Mouse (Mus musculus) hindbrain, postnatal 0 days (tissue): Measurements from ENCODE around the gene Fam83f. TPM values are rescaled to one million over a fixed set of nuclear protein-coding genes. Genes with fewer than 3 reads are reported as not detected.
A peak's percentile ranks its signal among the peaks of the same experiment; 100 is the strongest.

Experiments used
- ATAC-seq: fragments of 200-750 bp; cut with Nextera tagmentation; 2 replicates; pipeline ENCODE4 v1.8.0; 2017; ENCODE audit warnings: mild to moderate bottlenecking, moderate TSS enrichment, moderate library complexity
- DNase-seq: peaks from one replicate; pipeline ENCODE4 v3.0.0-alpha.2; 2015; ENCODE audit warnings: low spot score
- H3K27ac ChIP-seq: fragments of 300-500 bp; sonication (generic); 2 replicates; pipeline ENCODE4 v1.5.1; 2014; ENCODE audit warnings: mild to moderate bottlenecking
- H3K27me3 ChIP-seq: fragments of 300-500 bp; sonication (generic); 2 replicates; pipeline ENCODE4 v1.6.1; 2014; ENCODE audit warnings: low read length, mixed read lengths; ENCODE audit not compliant: insufficient read depth
- H3K36me3 ChIP-seq: fragments of 300-500 bp; sonication (generic); 2 replicates; pipeline ENCODE4 v1.6.1; 2014; ENCODE audit warnings: low read length, mixed read lengths; ENCODE audit not compliant: insufficient read depth
- H3K4me1 ChIP-seq: fragments of 300-500 bp; sonication (generic); 2 replicates; pipeline ENCODE4 v1.6.1; 2014; ENCODE audit warnings: antibody characterized with exemption, low read length, mixed read lengths; ENCODE audit not compliant: insufficient read depth
- H3K4me2 ChIP-seq: fragments of 300-500 bp; sonication (generic); 2 replicates; pipeline ENCODE4 v1.6.1; 2014; ENCODE audit warnings: low read depth, mild to moderate bottlenecking, low read length, moderate library complexity, mixed read lengths
- H3K4me3 ChIP-seq: fragments of 300-500 bp; sonication (generic); 2 replicates; pipeline ENCODE4 v1.5.1; 2014; ENCODE audit warnings: low read length
- H3K9ac ChIP-seq: fragments of 300-500 bp; sonication (generic); replicated peaks from 2 replicates; pipeline ENCODE4 v1.6.1; 2014; ENCODE audit warnings: mild to moderate bottlenecking, low read length, moderate library complexity, mixed read lengths
- H3K9me3 ChIP-seq: fragments of 300-500 bp; sonication (generic); 2 replicates; pipeline ENCODE4 v1.6.1; 2016; ENCODE audit warnings: low read length, mixed read lengths
- CTCF ChIP-seq: IDR thresholded peaks from 2 replicates; pipeline ENCODE4 v1.5.1; 2016; ENCODE audit warnings: antibody characterized with exemption, control low read depth, low read depth
- WGBS: fragments of 180-500 bp; shearing (Covaris S2); extraction: QIAGEN DNeasy Blood & Tissue Kit; methylation state at CpG from one replicate; pipeline ENCODE4 v1.1.7; 2014; 5-methylcytosine and 5-hydroxymethylcytosine counted together
- polyA plus RNA-seq: library from polyadenylated mRNA; unstranded; fragments of >200 nt; fragmentation: Nextera tagmentation; extraction: Ambion mirVana; gene quantifications from 2 replicates; pipeline ENCODE4 v1.2.1, GENCODE M21; 2015
- total RNA-seq: library from RNA; depleted of rRNA; stranded (reverse); fragments of >200 nt; gene quantifications from 2 replicates; pipeline ENCODE4 v1.2.3, GENCODE M21; 2014; rRNA removed

Fam83f gene
- 0.90 and 0.94 TPM in 2 replicates for total RNA-seq
- polyA plus RNA-seq, result 0.21 and 0.33 TPM in 2 replicates

GRCm38 (mm10) chr15:80671295-80672252, at the start of gene Fam83f:
Fam83f (plus strand) TSS chr15:80671847.
- Histone ChIP-seq H3K27ac (no peak within 1 kb of the TSS), H3K4me3 (peak within 1 kb of the TSS; percentile 30), H3K9ac (peak within 1 kb of the TSS; percentile 33), H3K9me3 (no peaks in the 10 kb centered on the region), H3K36me3 (no peaks in the 10 kb centered on the region), H3K4me2 (peak within 1 kb of the TSS; percentile 52), H3K27me3 (no peaks in the 10 kb centered on the region), H3K4me1 (peaks cover 6% of the 10 kb centered on the region; the same call in 1 of the 2 replicates)
- TF ChIP-seq CTCF, result no peak
- WGBS, result 8% methylated on average over 84 of the region's 85 CpGs
- DNase-seq (no peak), ATAC-seq (0 out of 2 replicates have a peak, but pooled peaks have one; percentile 51)

DNA sequence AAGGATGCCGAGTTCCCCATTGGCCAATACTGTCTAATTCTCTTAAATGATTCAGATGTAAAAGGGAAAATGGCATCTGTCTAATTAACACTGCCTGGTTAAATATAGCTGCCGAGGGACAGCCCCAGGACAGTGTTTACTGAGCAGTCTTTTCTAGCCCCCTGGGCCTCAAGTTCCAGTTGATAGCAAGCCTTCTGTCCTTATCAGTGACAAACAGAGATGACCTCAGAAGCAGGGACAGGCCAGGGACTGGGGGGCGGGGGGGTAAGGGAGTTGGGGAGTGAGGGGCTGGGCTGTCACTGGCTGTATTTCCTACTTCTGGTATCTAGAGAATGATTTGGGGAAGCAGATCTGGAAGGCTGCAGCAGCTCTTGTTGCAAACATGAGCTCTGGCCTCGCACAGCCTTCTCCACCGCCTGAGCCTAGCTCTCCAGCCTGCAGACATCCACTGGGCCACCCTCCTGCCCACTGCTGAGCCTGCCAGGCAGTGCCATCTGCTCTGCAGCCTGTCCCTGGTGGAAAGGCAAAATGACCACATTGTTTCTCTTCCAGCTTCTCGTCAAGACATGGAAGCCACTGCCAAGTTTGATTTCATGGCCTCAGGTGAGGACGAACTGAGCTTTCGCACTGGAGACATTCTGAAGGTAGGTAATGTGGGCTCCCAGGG, 48.3 kb upstream of the Fam83f start:
- Histone ChIP-seq H3K27ac (no peak overlapping the region), H3K27me3 (no peaks in the 10 kb centered on the region), H3K9ac (no peak overlapping the region), H3K4me3 (no peak overlapping the region), H3K4me1 (no peaks in the 10 kb centered on the region), H3K4me2 (no peak overlapping the region), H3K36me3 (no peaks in the 10 kb centered on the region), H3K9me3 (no peaks in the 10 kb centered on the region)
- TF ChIP-seq CTCF, result no peak
- ATAC-seq (peak; percentile 62; the same call in 1 of the 2 replicates), DNase-seq (peak; percentile 46)
- 29% methylated on average over 8 of the region's 8 CpGs for WGBS

GRCm38 (mm10) chr15:80626472-80626871, 45.2 kb upstream of the Fam83f start:
- no peak overlapping the region for H3K9ac ChIP-seq
- DNase-seq (no peak), ATAC-seq (no peak)
- no peak overlapping the region for H3K27ac ChIP-seq
- H3K36me3 ChIP-seq, result no peaks in the 10 kb centered on the region
- H3K4me1 ChIP-seq, result no peaks in the 10 kb centered on the region
- no peak overlapping the region for H3K4me3 ChIP-seq
- no peaks in the 10 kb centered on the region for H3K27me3 ChIP-seq
- 48% methylated on average over 6 of the region's 6 CpGs for WGBS
- no peaks in the 10 kb centered on the region for H3K9me3 ChIP-seq
- no peak for TF ChIP-seq CTCF
- H3K4me2 ChIP-seq, result no peak overlapping the region

DNA sequence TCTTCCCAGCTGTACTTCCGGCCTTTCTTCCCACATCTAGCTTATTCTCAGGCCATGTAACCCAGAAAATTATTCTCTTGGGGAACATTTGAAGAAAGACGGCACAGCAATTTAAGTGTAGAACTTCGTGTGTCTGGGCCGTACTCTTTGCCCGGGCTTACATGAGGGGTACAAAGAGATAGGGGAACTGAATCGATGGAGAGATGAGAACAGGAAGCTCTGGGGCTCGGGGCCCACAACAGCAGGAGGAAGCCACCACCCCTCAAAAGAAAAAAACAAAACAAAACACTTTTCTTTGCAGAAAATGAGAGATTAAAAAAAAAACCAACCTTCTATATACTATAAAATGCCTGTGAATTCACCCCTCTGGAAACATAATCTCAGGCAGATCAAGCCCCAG, 41.5 kb upstream of the Fam83f start:
- no peaks in the 10 kb centered on the region for H3K36me3 ChIP-seq
- 76% methylated on average over 7 of the region's 7 CpGs for WGBS
- no peak overlapping the region for H3K4me3 ChIP-seq
- H3K27ac ChIP-seq, result no peak overlapping the region
- no peak overlapping the region for H3K4me2 ChIP-seq
- no peaks in the 10 kb centered on the region for H3K27me3 ChIP-seq
- no peak overlapping the region for H3K9ac ChIP-seq
- ATAC-seq, result no peak
- no peaks in the 10 kb centered on the region for H3K9me3 ChIP-seq
- no peaks in the 10 kb centered on the region for H3K4me1 ChIP-seq
- DNase-seq, result no peak
- no peak for TF ChIP-seq CTCF

- H3K4me2 ChIP-seq, result no peak overlapping the region
- no peaks in the 10 kb centered on the region for H3K27me3 ChIP-seq
- H3K36me3 ChIP-seq, result no peaks in the 10 kb centered on the region
- ATAC-seq, result no peak
- WGBS, result 41% methylated on average over 14 of the region's 14 CpGs
- H3K4me1 ChIP-seq, result no peaks in the 10 kb centered on the region
- H3K4me3 ChIP-seq, result no peak overlapping the region
- no peak for DNase-seq
- no peak overlapping the region for H3K9ac ChIP-seq
- H3K9me3 ChIP-seq, result no peaks in the 10 kb centered on the region
- H3K27ac ChIP-seq, result no peak overlapping the region
- no peak for TF ChIP-seq CTCF
These were observed 40.9 kb upstream of the Fam83f start for GRCm38 (mm10) chr15:80630711-80631110.

DNA sequence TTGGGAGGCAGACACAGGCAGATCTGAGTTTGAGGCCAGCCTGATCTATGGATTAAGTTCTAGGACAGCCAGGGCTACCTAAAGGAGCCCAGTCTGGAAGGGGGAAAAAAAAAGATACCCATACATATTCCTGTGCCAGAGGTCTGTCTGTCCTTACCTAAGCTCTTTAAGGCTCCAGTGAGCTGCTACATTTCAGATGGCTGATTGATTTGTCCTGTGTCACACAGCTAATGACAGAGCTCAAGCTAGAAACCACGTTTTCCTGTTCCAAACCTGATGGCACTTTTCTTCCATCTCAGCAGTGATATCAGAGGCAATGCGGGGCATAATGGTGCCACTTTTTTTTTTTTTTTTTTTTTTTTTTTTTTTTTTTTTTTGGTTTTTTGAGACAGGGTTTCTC, 40.3 kb upstream of the Fam83f start:
- no peak overlapping the region for H3K27ac ChIP-seq
- no peak for TF ChIP-seq CTCF
- no peak for ATAC-seq

More for the DNA sequence above, 40.3 kb upstream of the Fam83f start:
- WGBS, result 80% methylated on average over 2 of the region's 2 CpGs
- no peak for DNase-seq
- no peaks in the 10 kb centered on the region for H3K36me3 ChIP-seq
- no peak overlapping the region for H3K4me3 ChIP-seq
- H3K9me3 ChIP-seq, result no peaks in the 10 kb centered on the region
- H3K4me1 ChIP-seq, result no peaks in the 10 kb centered on the region
- H3K27me3 ChIP-seq, result no peaks in the 10 kb centered on the region
- no peak overlapping the region for H3K9ac ChIP-seq
- no peak overlapping the region for H3K4me2 ChIP-seq
